Mouse (Mus musculus) left cerebral cortex, adult 2 months (tissue): ENCODE measurements at regions not wholly inside any gene's neighbourhood (a gene's known extent, or its start where the extent isn't known, plus 50 kb on each side); places are given as distances from the start of the nearest gene placed in this dataset.
A peak's percentile ranks its signal among the peaks of the same experiment; 100 is the strongest.

Experiments used
- DNase-seq, 2 experiments: peaks; one replicate each; pipeline ENCODE4 v3.0.0; 2021 to 2022; ENCODE audit warnings: low spot score in 2 of 2, mixed read lengths in 1 of 2; ENCODE audit errors: extremely low spot score in 1 of 2
- H3K27ac ChIP-seq: fragments of 200-600 bp; 2 replicates; pipeline ENCODE4 v1.8.1; 2022
- H3K4me3 ChIP-seq: fragments of 200-600 bp; 2 replicates; pipeline ENCODE4 v1.8.1; 2022
- CTCF ChIP-seq: fragments of 200-600 bp; IDR thresholded peaks from 2 replicates; pipeline ENCODE4 v1.8.1; 2022; ENCODE audit warnings: antibody characterized with exemption, mild to moderate bottlenecking, moderate library complexity
- intact Hi-C: fragments of 180-260 bp; cut with DNase I; formaldehyde crosslinking; loops from one replicate; pipeline ENCODE4 v1.15.1; 2025

DNA sequence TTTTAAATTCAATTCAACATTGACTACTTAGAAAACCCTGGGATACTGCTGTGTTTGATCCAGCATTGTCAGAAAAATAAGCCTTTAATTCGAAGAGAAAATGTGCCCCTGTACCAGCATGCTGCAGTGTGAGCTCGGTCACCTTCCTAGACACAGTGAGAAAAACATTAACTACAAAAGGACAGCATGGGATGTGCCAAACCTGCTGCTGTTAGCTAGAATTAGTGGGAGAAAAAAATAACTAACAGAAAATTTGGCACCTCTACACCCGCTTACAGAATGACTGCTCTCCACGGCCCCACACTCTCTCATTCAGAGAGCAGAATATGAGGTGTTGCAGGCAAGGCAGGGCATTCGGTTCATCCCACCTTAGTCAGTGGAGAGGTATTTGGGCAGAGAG lies 531.9 kb upstream of the Hs6st1 start:
- peak overlapping the region; percentile 36; the same call in 1 of the 2 replicates for H3K27ac ChIP-seq
- no peak overlapping the region for H3K4me3 ChIP-seq
- intact Hi-C loops, result no loop called here
- TF ChIP-seq CTCF, result no peak
- no peak for DNase-seq

DNA sequence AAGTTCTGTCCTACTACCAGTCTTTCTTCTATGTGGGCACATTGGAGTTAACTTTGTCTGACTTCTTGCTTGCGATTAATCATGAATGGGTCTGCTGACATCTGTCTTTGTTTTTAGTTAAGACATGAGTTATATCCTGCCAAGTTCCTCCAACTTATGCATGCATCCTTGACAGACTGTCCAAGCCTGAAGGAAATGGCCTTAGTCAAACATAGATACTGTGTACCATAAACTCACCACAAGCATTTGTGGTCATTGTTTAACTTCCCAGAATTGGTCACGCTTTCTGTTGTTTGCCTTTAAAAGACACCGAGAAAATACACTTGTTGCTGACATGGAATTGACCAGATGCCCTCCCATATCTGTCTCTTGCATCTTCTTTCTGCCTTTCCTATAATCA lies 519.4 kb upstream of the Hs6st1 start:
- TF ChIP-seq CTCF, result no peak
- no peak for DNase-seq
- Histone ChIP-seq H3K4me3 (no peak overlapping the region), H3K27ac (no peak overlapping the region)
- intact Hi-C loops, result no loop called here

- no peak for DNase-seq
- Histone ChIP-seq H3K27ac (no peak overlapping the region), H3K4me3 (no peak overlapping the region)
- intact Hi-C loops, result no loop called here
- TF ChIP-seq CTCF, result no peak
Measured at GRCm38 (mm10) chr1:35551503-35551902, 516.7 kb upstream of the Hs6st1 start.

- TF ChIP-seq CTCF, result no peak
- intact Hi-C loops, result no loop called here
- no peak for DNase-seq
- Histone ChIP-seq H3K4me3 (no peak overlapping the region), H3K27ac (no peak overlapping the region)
Measured at GRCm38 (mm10) chr1:35562786-35563185, 505.4 kb upstream of the Hs6st1 start.

DNA sequence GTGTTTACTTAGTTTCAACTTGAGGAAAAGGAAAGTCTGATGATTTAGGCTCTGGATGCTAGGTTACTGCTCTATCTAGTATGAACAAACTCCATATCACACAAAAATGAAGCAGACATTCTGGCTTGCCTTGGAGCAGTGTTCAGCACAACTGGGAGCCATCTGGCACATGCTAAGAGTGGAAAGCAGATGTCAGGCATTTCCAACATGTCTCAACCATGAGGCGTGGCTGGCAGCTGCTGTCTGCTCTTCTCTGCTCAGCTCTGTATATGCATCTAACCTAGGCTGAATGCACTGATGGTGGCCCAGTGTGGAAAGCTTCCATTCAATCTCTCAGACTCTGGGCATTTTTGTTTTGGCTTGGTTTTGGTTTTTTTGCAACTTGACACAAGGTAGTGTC lies 493.0 kb upstream of the Hs6st1 start:
- no peak overlapping the region for H3K4me3 ChIP-seq
- TF ChIP-seq CTCF, result no peak
- DNase-seq, result no peak
- H3K27ac ChIP-seq, result no peak overlapping the region
- intact Hi-C loops, result no loop called here

DNA sequence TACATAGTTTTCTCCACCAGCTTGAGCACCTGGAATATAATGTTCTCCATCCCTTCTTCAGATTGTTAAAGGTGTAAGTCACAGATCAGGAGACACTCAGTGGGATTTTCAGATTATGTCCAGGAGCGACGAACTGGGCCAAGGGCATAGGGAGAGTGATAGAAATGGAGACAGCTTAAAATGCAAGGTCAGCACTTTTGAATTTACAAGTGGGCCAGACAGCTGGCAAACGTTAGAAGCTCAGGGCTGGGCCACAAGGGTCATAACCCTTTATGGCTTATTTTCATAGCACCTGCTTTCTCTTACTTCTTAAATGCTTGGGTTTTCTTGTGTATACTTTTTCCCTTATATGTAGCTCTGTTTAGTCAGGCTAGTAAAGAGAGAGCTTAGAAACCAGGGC lies 488.8 kb upstream of the Hs6st1 start:
- no peak for TF ChIP-seq CTCF
- H3K27ac ChIP-seq, result no peak overlapping the region
- intact Hi-C loops, result no loop called here
- DNase-seq, result no peak
- H3K4me3 ChIP-seq, result no peak overlapping the region

- Histone ChIP-seq H3K4me3 (no peak overlapping the region), H3K27ac (no peak overlapping the region)
- intact Hi-C loops, result no loop called here
Measured at GRCm38 (mm10) chr1:35579992-35580391, 488.2 kb upstream of the Hs6st1 start.

DNA sequence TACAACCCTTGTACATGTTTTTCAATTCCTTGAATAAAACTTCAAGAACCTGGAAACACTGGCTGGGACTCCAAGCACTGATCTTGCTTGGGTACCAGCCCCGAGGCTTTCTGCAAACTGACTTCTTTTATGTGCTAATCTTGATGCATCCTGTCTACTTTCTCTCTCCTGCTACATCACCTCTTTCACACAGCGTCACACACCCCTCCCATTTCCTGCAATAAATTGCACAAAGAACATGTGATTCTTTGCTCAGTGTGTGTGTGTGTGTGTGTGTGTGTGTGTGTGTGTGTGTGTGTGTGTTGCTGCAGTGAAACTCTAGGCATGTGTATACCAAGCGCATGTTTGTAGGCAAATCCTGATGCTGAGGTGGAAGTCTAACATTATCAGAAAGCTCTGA lies 487.7 kb upstream of the Hs6st1 start:
- H3K4me3 ChIP-seq, result no peak overlapping the region
- TF ChIP-seq CTCF, result no peak
- H3K27ac ChIP-seq, result no peak overlapping the region
- no peak for DNase-seq
- intact Hi-C loops, result no loop called here

More at GRCm38 (mm10) chr1:35579992-35580391, 488.2 kb upstream of the Hs6st1 start:
- DNase-seq, result no peak
- TF ChIP-seq CTCF, result no peak

- Histone ChIP-seq H3K4me3 (no peak overlapping the region), H3K27ac (no peak overlapping the region)
- DNase-seq, result no peak
- intact Hi-C loops, result no loop called here
- TF ChIP-seq CTCF, result no peak
Measured at GRCm38 (mm10) chr1:35587900-35588299, 480.3 kb upstream of the Hs6st1 start.

- TF ChIP-seq CTCF, result no peak
- no peak overlapping the region for H3K4me3 ChIP-seq
- no peak for DNase-seq
- intact Hi-C loops, result no loop called here
- H3K27ac ChIP-seq, result no peak overlapping the region
Measured at GRCm38 (mm10) chr1:35588939-35589338, 479.3 kb upstream of the Hs6st1 start.

- DNase-seq, result no peak
- intact Hi-C loops, result no loop called here
- TF ChIP-seq CTCF, result no peak
- Histone ChIP-seq H3K4me3 (no peak overlapping the region), H3K27ac (no peak overlapping the region)
Measured at GRCm38 (mm10) chr1:35600847-35601246, 467.4 kb upstream of the Hs6st1 start.

GRCm38 (mm10) chr1:35615131-35615530 lies 453.1 kb upstream of the Hs6st1 start:
- no peak for DNase-seq
- Histone ChIP-seq H3K27ac (no peak overlapping the region), H3K4me3 (no peak overlapping the region)
- no peak for TF ChIP-seq CTCF
- intact Hi-C loops, result no loop called here

DNA sequence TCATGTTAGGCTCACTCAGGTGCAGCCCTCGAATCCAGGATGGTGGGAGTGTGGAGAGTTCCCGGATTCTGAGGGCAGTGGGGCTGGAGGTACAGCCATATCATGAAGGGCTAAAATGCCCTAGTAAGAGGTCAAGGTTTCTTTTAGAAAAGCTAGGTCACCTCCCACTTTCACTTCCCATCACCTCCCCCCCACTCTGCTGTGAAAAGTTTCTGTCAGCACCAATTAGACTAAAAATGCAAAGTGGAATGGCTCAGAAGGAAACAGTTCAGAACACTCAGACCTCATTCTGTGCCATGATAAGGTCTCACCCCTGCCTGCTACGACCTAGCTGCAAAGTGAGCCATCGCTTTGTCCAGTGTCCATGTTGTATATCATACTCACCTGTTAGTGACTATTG lies 448.7 kb upstream of the Hs6st1 start:
- H3K27ac ChIP-seq, result no peak overlapping the region
- no peak for DNase-seq
- no peak for TF ChIP-seq CTCF
- intact Hi-C loops, result no loop called here
- H3K4me3 ChIP-seq, result no peak overlapping the region

DNA sequence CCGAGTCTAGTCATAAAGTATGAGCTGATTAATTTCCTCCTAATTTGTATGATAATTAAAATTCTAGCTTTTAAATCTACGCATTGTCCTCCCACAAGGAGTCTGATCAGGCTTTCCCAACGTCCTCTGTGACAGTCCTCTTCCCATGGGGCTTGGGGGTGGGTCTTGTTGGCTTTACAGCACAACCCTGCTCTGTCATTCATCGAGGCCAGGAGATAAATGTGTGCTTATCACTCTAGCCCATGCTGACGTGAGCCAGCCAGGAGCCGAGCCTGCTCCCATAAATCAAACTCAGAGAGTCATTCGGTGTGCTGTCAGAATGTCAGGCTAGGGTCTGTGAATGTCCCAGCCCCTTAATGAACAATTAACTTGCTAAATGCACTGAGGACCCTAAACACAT lies 425.6 kb upstream of the Hs6st1 start:
- no peak overlapping the region for H3K27ac ChIP-seq
- intact Hi-C loops, result no loop called here
- no peak for DNase-seq
- H3K4me3 ChIP-seq, result no peak overlapping the region
- TF ChIP-seq CTCF, result no peak
